Comparison of ENCODE assay signal across 20 mouse cellular contexts in genomic region chr1:34186033-34186432, GRCm38 (mm10).
A peak's percentile ranks its signal among the peaks of the same experiment; 100 is the strongest.
DNase-seq lines count a peak whose midpoint lies in the region; ATAC-seq and TF ChIP-seq lines count a peak whose summit lies in the region.
"Had no signal": no experiment of that assay in that cellular context is flagged by ENCODE, and none has a peak within 500 bp of the region (broad histone marks: within the 10 kb centered on the region; RNA-seq: fewer than 3 reads in every experiment).

No protein-coding gene starts in this region.

- H3K4me3 ChIP-seq in stomach, embryonic 16.5 days (replicated peaks; ENCODE audit: low read length), result no peak overlapping the region
- no peak overlapping the region for H3K4me3 ChIP-seq in stomach, postnatal 0 days (ENCODE audit: low read depth, low read length)
- H3K4me3 ChIP-seq: embryonic facial prominence, embryonic 12.5 days; forebrain, embryonic 13.5 days; heart, embryonic 15.5 days; hindbrain, embryonic 15.5 days had no signal

- no peaks in the 10 kb centered on the region for H3K27me3 ChIP-seq in stomach, embryonic 16.5 days (ENCODE audit: control insufficient read depth, insufficient read depth, low read length)
- no peaks in the 10 kb centered on the region for H3K27me3 ChIP-seq in stomach, postnatal 0 days (ENCODE audit: control insufficient read depth, insufficient read depth, low read length)
- H3K27me3 ChIP-seq: embryonic facial prominence, embryonic 12.5 days; forebrain, embryonic 13.5 days; heart, embryonic 15.5 days; hindbrain, embryonic 15.5 days had no signal

- 85% methylated on average over 6 of the region's 6 CpGs for WGBS in stomach, embryonic 16.5 days
- WGBS in stomach, postnatal 0 days, result 72% methylated on average over 6 of the region's 6 CpGs

- H3K36me3 ChIP-seq in stomach, embryonic 16.5 days (ENCODE audit: control insufficient read depth, insufficient read depth, low read length), result peaks cover 9% of the 10 kb centered on the region
- no peaks in the 10 kb centered on the region; the same call in 1 of the 2 replicates for H3K36me3 ChIP-seq in stomach, postnatal 0 days (ENCODE audit: control insufficient read depth, insufficient read depth, low read length)

- no peak for TF ChIP-seq CTCF in stomach, postnatal 0 days (IDR thresholded peaks at IDR 0.05; ENCODE audit: low read depth)

- H3K9me3 ChIP-seq in stomach, embryonic 16.5 days (replicated peaks; ENCODE audit: control insufficient read depth, low read length), result no peaks in the 10 kb centered on the region
- no peaks in the 10 kb centered on the region for H3K9me3 ChIP-seq in stomach, postnatal 0 days (ENCODE audit: control insufficient read depth, low read length)
- H3K9me3 ChIP-seq: embryonic facial prominence, embryonic 12.5 days; forebrain, embryonic 13.5 days; heart, embryonic 15.5 days; hindbrain, embryonic 15.5 days had no signal

- peak; percentile 13 for DNase-seq in adrenal gland, postnatal 10 days
- DNase-seq in adrenal gland, postnatal 25 days, result no peak
- no peak for DNase-seq in stomach, postnatal 0 days (ENCODE audit: low spot score)
- DNase-seq in brain, adult 2 months (ENCODE audit: low read depth, low spot score), result peak; percentile 54
- no peak for DNase-seq in spleen, adult 18-20 months
- DNase-seq in right cerebral cortex, postnatal 10 days (ENCODE audit: low spot score in 2 of 2), result no peak
- DNase-seq: cerebellum, adult 11 months; cerebellum, adult 8-10 months; cerebellum, postnatal 25 days; gastrocnemius, postnatal 36 days; heart, adult 18-20 months; heart, postnatal 14 days; kidney, adult 2 months had no signal

- peak; percentile 40; the same call in 1 of the 2 replicates for ATAC-seq in stomach, embryonic 16.5 days (ENCODE audit: insufficient read depth, low FRiP score)
- ATAC-seq in stomach, postnatal 0 days (ENCODE audit: low FRiP score, low TSS enrichment), result no peak
- ATAC-seq: forebrain, embryonic 13.5 days; intestine, embryonic 16.5 days had no signal

- no peaks in the 10 kb centered on the region for H3K4me1 ChIP-seq in stomach, embryonic 16.5 days (ENCODE audit: control insufficient read depth, insufficient read depth, low read length)
- H3K4me1 ChIP-seq in stomach, postnatal 0 days (replicated peaks; ENCODE audit: control insufficient read depth, insufficient read depth), result no peaks in the 10 kb centered on the region
- H3K4me1 ChIP-seq: embryonic facial prominence, embryonic 12.5 days had no signal

- no peak overlapping the region for H3K9ac ChIP-seq in stomach, embryonic 16.5 days (ENCODE audit: low read length)
- no peak overlapping the region for H3K9ac ChIP-seq in stomach, postnatal 0 days (ENCODE audit: low read length)
- H3K9ac ChIP-seq: embryonic facial prominence, embryonic 12.5 days; forebrain, embryonic 13.5 days; heart, embryonic 15.5 days; hindbrain, embryonic 15.5 days had no signal

- TF ChIP-seq EP300 in stomach, postnatal 0 days (optimal IDR thresholded peaks at IDR 0.05), result no peak

- no peak overlapping the region for H3K27ac ChIP-seq in stomach, embryonic 16.5 days (ENCODE audit: low read length)
- no peak overlapping the region for H3K27ac ChIP-seq in stomach, postnatal 0 days (replicated peaks)
- H3K27ac ChIP-seq: embryonic facial prominence, embryonic 12.5 days; forebrain, embryonic 13.5 days; heart, embryonic 15.5 days; hindbrain, embryonic 15.5 days had no signal

- no peak overlapping the region for H3K4me2 ChIP-seq in stomach, embryonic 16.5 days (ENCODE audit: low read depth, low read length)
- H3K4me2 ChIP-seq in stomach, postnatal 0 days (replicated peaks; ENCODE audit: low read depth), result no peak overlapping the region
- H3K4me2 ChIP-seq: embryonic facial prominence, embryonic 12.5 days; forebrain, embryonic 13.5 days; heart, embryonic 11.5 days; heart, embryonic 15.5 days; hindbrain, embryonic 15.5 days had no signal

Comparison
In these comparisons a context has a peak if more than half of its experiments do, and no peak if none do; other contexts are left out.
1. DNase-seq: peak in adrenal gland, postnatal 10 days (single experiment) and brain, adult 2 months (single experiment); none in adrenal gland, postnatal 25 days (single experiment), stomach, postnatal 0 days (single experiment), spleen, adult 18-20 months (0 of 2) and right cerebral cortex, postnatal 10 days (0 of 2).